Mouse (Mus musculus) spleen, adult 10 weeks (tissue): ENCODE data around the gene Zfp629. TPM values are rescaled to one million over a fixed set of nuclear protein-coding genes. Genes with fewer than 3 reads are reported as not detected.

Source experiments
- polyA plus RNA-seq: library from polyadenylated mRNA; stranded (reverse); fragments of 350-450 nt; fragmentation: Illumina TruSeq; extraction: RNeasy Lipid Tissue Mini Kit (QIAGEN cat#74804); gene quantifications from one replicate; pipeline ENCODE4 v1.2.3, GENCODE M21; 2015; ENCODE audit warnings: low replicate concordance; ENCODE audit not compliant: insufficient read depth

The Zfp629 gene
- 6.0 TPM for polyA plus RNA-seq

DNA sequence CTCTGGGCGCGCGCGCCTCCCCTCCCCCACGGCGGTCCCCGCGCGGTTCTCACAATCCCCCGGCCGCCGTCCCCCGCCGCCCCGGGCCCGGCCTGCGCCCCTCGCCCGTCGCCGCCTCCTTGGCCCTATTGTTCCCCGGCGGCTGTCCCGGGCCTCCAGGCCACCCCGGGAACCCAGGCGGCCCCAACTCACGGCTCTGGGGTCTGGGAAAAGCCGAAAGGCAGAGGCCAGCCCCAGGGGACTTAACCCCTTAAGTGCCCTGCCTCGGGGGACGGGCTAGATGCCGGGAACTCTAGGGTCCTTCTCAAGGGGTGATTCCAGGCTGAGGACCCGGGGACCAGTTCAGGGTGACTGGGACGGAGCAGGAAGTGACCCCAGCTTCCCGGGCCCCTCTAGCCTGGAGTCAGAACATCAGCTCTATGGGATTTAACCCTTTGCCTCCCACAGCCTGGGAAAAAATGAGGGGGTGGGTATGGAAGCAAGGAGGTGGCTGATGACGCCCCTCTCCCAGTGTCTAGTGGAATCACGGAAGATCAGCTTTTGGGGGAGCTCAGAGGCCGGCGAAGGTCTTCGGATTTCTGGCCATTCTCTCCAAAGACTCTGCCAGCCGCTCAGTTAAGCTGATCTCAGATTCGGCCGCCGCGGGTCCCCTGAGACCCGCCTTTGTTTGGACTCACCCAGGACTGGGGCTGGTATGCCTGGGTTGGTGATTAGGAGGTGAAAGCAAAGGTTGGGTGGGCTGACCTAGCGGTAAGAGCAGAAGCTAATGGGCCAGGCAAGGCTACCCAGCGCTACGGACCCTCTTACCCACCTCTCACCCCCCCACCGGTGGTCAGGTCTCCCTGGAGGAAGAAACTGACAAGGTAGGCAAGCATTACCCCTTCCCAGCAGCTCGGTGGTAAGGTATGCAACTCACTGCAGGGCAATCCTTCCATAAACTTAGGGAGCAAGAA, at the start of gene Zfp629:
Zfp629 (minus strand) TSS at position 907 of the 953 bp plus-strand sequence.

DNA sequence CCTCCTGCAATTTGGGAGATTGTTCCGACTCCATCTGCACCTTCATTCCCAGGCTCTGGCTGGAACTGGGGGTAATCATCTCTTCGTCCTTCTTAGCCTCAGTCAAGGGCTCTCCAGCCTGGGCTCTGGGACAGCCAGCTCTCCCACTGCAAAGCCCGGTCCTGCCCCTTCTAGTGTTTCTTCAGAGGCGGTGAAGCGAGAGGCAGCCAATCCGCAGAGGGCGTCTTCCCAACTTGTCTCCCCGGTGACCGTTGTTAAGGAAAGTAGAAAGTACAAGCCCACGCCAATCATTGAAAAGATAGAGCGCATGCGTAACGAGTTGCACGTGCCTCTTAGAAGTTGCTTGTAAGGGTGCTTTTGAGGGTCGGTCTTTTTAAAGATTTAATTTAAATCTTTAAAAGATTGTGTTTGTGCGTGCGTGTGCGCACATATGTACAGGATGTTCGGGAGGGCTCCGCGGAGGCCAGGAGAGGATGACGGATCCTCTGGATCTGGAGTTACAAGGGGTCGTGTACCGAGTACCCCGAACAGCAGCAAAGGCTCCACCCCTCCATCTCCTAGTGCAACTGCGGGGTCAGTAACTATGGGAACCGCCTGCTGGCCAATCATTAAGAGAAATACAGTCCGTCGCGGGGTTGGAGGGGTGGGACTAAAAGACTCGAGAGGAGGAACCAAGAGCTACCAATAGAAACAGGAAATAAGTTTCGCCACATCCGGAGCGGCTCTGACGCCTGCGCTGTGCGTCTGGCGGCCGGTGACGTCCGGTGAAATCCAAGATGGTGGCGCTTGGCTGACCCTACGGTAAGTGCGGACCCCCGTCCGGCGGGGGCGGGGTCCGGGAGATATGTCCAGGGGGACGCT, 27.4 kb downstream of the Zfp629 start, which contains the start of the genes Ccdc189 and Rnf40:
Ccdc189 (minus strand) TSS at position 585 of the 861 bp plus-strand sequence.
Rnf40 (plus strand) TSS at position 757 of the 861 bp plus-strand sequence.

DNA sequence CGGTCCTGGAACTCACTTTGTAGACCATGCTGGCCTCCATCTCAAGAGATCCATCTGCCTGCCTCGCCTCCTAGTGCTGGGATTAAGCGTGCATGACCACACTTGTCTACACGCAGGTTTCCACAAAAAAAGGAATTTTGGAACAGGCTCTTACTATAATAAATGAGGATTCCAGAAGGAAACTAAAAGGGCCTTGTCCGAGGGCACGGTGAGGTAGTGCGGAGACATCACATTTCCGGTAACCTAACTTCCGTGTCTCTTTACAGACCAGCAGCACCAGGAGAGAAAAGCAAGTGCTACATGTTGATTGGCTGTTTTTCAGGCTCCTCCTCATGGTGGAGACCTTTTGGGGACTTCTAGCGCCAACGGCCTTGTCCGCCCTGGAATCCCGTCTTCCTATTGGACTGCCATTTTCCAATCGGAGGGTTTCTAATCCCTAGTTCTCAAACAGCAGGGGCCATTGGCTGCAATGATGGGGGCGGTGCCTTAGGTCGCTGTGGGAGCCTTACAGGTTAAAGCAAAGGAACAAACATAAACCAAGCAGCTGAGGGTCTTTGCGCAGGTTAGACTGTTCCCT, 42.6 kb downstream of the Zfp629 start, which contains the start of gene Phkg2:
Phkg2 (plus strand) TSS at position 446 of the 577 bp plus-strand sequence.

GRCm38 (mm10) chr7:127561340-127561858, 54.2 kb downstream of the Zfp629 start, which contains the start of gene Tmem265:
Tmem265 (plus strand) TSS chr7:127561390.

Other genes with a start within 250 kb of the Zfp629 start
- gene Zfp747, start 239.7 kb downstream of the Zfp629 start, polyA plus RNA-seq: 4.0 TPM
- 4.2 TPM for gene 9130019O22Rik, start 228.6 kb downstream of the Zfp629 start, polyA plus RNA-seq
- 2.5 TPM for gene E430018J23Rik, start 222.2 kb downstream of the Zfp629 start, polyA plus RNA-seq
- 9.8 TPM for gene Zfp764, start 209.0 kb downstream of the Zfp629 start, polyA plus RNA-seq
- 16.2 TPM for gene Zfp688, start 193.7 kb downstream of the Zfp629 start, polyA plus RNA-seq
- gene Zfp689, start 166.6 kb downstream of the Zfp629 start, polyA plus RNA-seq: 2.5 TPM
- 76.8 TPM for gene Prr14, start 156.2 kb downstream of the Zfp629 start, polyA plus RNA-seq
- gene Fbrs, start 136.6 kb downstream of the Zfp629 start, polyA plus RNA-seq: 86.5 TPM
- 41.1 TPM for gene Srcap, start 103.8 kb downstream of the Zfp629 start, polyA plus RNA-seq
- 25.3 TPM for gene Gm42715, start 96.2 kb downstream of the Zfp629 start, polyA plus RNA-seq
- gene Tmem265, start 54.4 kb downstream of the Zfp629 start, polyA plus RNA-seq: not detected
- gene Phkg2, start 42.5 kb downstream of the Zfp629 start, polyA plus RNA-seq: 103 TPM
- 1.8 TPM for gene Ccdc189, start 27.2 kb downstream of the Zfp629 start, polyA plus RNA-seq
- 30.1 TPM for gene Rnf40, start 27.0 kb downstream of the Zfp629 start, polyA plus RNA-seq
- gene Bcl7c, start 93.1 kb upstream of the Zfp629 start, polyA plus RNA-seq: 8.0 TPM
- gene Ctf1, start 96.9 kb upstream of the Zfp629 start, polyA plus RNA-seq: not detected
- not detected for gene Ctf2, start 116.4 kb upstream of the Zfp629 start, polyA plus RNA-seq
- gene Fbxl19, start 128.7 kb upstream of the Zfp629 start, polyA plus RNA-seq: 6.2 TPM
- gene Orai3, start 154.0 kb upstream of the Zfp629 start, polyA plus RNA-seq: 32.6 TPM
- 28.5 TPM for gene Setd1a, start 160.9 kb upstream of the Zfp629 start, polyA plus RNA-seq
- gene Gm49388, start 169.8 kb upstream of the Zfp629 start, polyA plus RNA-seq: not detected
- gene Hsd3b7, start 184.8 kb upstream of the Zfp629 start, polyA plus RNA-seq: 14.7 TPM
- gene Stx4a, start 208.5 kb upstream of the Zfp629 start, polyA plus RNA-seq: 96.9 TPM
- gene Stx1b, start 208.8 kb upstream of the Zfp629 start, polyA plus RNA-seq: 1.5 TPM